ENCODE assay signal across 9 mouse cellular contexts in the genomic region with DNA sequence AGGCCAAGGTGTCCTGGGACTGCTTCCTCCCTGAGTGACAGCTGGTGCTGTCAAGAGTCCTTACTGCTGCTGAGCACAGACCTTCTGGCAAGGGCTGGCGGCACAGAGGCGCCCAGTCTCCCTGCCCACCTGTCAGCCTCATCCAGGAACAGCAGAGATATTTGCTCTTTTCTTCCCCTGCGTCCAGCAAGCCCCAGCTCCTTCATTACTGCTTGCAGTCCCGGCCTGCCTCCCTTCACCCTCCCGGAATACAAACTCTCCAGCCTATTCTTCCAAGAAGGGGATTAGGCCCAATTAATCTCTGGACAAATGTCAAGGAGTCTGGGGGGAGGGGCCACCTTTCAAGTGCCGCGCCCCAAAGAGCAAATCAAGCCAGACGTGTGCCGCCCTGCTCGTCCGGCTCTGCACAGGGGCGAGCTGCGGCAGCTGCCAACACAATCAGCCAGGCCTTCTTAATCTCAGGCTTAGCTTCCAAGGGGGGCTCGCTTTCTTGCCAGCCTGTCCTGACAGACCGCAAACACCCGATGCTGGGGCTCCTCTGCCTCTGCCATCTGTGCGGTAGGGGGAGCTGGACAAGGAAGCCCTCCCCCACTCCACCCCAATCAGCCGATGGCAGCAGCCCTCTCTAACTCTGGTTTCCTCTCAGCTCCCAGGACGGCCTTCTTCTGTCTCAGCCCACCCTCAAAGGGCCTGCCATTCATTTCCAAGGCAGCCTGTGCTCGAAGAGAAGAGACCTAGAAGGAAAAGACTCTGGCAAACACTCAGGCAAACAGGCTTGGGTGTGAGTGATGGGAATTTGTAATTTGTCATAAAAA.
DNase-seq lines count a peak whose midpoint lies in the region; ATAC-seq and TF ChIP-seq lines count a peak whose summit lies in the region.
"Had no signal": no experiment of that assay in that cellular context is flagged by ENCODE, and none has a peak within 500 bp of the region (broad histone marks: within the 10 kb centered on the region; RNA-seq: fewer than 3 reads in every experiment).

No protein-coding gene starts in this region.

- H3K4me1 ChIP-seq in embryonic fibroblast, embryonic 13.5 days (ENCODE audit: control insufficient read depth, insufficient read depth, low read length): peaks cover 18% of the 10 kb centered on the region
- H3K4me1 ChIP-seq in lung, embryonic 16.5 days (replicated peaks; ENCODE audit: control insufficient read depth, insufficient read depth, low read length): peaks cover 20% of the 10 kb centered on the region

- ATAC-seq in lung, embryonic 16.5 days (ENCODE audit: low read depth): peak; percentile 89
- no peak for ATAC-seq in inflammation-experienced regulatory T-cells, adult 6 months

- 2% methylated on average over 20 of the region's 20 CpGs for WGBS in lung, embryonic 16.5 days

- DNase-seq in Muller cell, postnatal 12 days (ENCODE audit: inconsistent ontology term): peak; percentile 72
- DNase-seq in brain, adult 2 months (ENCODE audit: low read depth, low spot score): peak; percentile 83
- peak; percentile 53 to 55 for DNase-seq in heart, postnatal 10 days
- peak; percentile 34 to 41 for DNase-seq in layer of hippocampus, adult 8-10 months (ENCODE audit: low spot score in 2 of 2)
- peak; percentile 37 for DNase-seq in ovary, postnatal 36 days (ENCODE audit: low spot score)

- H3K4me3 ChIP-seq in embryonic fibroblast, embryonic 13.5 days (ENCODE audit: insufficient read depth, low read length): no peak overlapping the region
- H3K4me3 ChIP-seq in lung, embryonic 16.5 days (ENCODE audit: low read length): peak overlapping the region; percentile 29

- intact Hi-C loops in heart, postnatal 10 days (cut with DNase I): loop anchor here (5.0 kb wide), 2 partner anchors 98 to 227 kb away; no protein-coding TSS in a partner anchor

- peak overlapping the region; percentile 53 for H3K4me2 ChIP-seq in lung, embryonic 16.5 days (ENCODE audit: low read depth, low read length)

- TF ChIP-seq CTCF in embryonic fibroblast, embryonic 13.5 days (IDR thresholded peaks at IDR 0.05; ENCODE audit: borderline replicate concordance, insufficient read depth, low read length): no peak

- TF ChIP-seq POLR2A in embryonic fibroblast, embryonic 13.5 days (IDR thresholded peaks at IDR 0.05; ENCODE audit: low read depth, low read length): no peak

- H3K27me3 ChIP-seq in lung, embryonic 16.5 days (ENCODE audit: control insufficient read depth, insufficient read depth, low read depth, low read length): no peaks in the 10 kb centered on the region

- no peaks in the 10 kb centered on the region for H3K9me3 ChIP-seq in lung, embryonic 16.5 days (ENCODE audit: control insufficient read depth, low read length)

- no peaks in the 10 kb centered on the region for H3K36me3 ChIP-seq in lung, embryonic 16.5 days (ENCODE audit: control insufficient read depth, insufficient read depth, low read length)

- H3K27ac ChIP-seq in embryonic fibroblast, embryonic 13.5 days (ENCODE audit: insufficient read depth, low read length): peak overlapping the region; percentile 76
- peak overlapping the region; percentile 87 for H3K27ac ChIP-seq in lung, embryonic 16.5 days (ENCODE audit: low read length)
- H3K27ac ChIP-seq: macrophage had no signal

- peak overlapping the region; percentile 54 for H3K9ac ChIP-seq in lung, embryonic 16.5 days (ENCODE audit: low read length)
